Mouse (Mus musculus) spleen, postnatal 36 days (tissue): ENCODE results near the gene Htr5b.

ENCODE experiments used
- DNase-seq, 2 experiments: peaks; one replicate each; pipeline ENCODE4 v3.0.0; 2022; ENCODE audit warnings: low spot score in 2 of 2, mixed read lengths in 1 of 2

Gene Htr5b

GRCm38 (mm10) chr1:121490241-121490640, 38.0 kb downstream of the Htr5b start:
- no peak for DNase-seq

GRCm38 (mm10) chr1:121486803-121487202, 41.5 kb downstream of the Htr5b start:
- no peak for DNase-seq

GRCm38 (mm10) chr1:121483091-121483490, 45.2 kb downstream of the Htr5b start:
- no peak for DNase-seq

- DNase-seq, result no peak
Measured at GRCm38 (mm10) chr1:121479403-121479802, 48.9 kb downstream of the Htr5b start.

- DNase-seq, result no peak
Measured at GRCm38 (mm10) chr1:121478284-121478980, 49.8 kb downstream of the Htr5b start.

GRCm38 (mm10) chr1:121477716-121478115, 50.5 kb downstream of the Htr5b start:
- DNase-seq, result no peak

- DNase-seq, result no peak
Measured at GRCm38 (mm10) chr1:121471503-121471902, 56.8 kb downstream of the Htr5b start.

- DNase-seq, result no peak
Measured at GRCm38 (mm10) chr1:121468271-121468670, 60.0 kb downstream of the Htr5b start.

- DNase-seq, result no peak
Measured at GRCm38 (mm10) chr1:121466276-121466675, 62.0 kb downstream of the Htr5b start.

- DNase-seq, result no peak
Measured at GRCm38 (mm10) chr1:121463806-121464205, 64.5 kb downstream of the Htr5b start.

GRCm38 (mm10) chr1:121462643-121463042, 65.6 kb downstream of the Htr5b start:
- peak in 1 of 2 experiments; percentile 18 for DNase-seq

- DNase-seq, result peak; percentile 62 to 64
Measured at GRCm38 (mm10) chr1:121461895-121462294, 66.4 kb downstream of the Htr5b start.

GRCm38 (mm10) chr1:121460077-121460476, 68.2 kb downstream of the Htr5b start:
- DNase-seq, result no peak
